In genomic region chr1:155442521-155443001, GRCm38 (mm10) we compare ENCODE assay signal across 9 mouse cellular contexts. TPM values are rescaled to one million over a fixed set of nuclear protein-coding genes. Genes with fewer than 3 reads are reported as not detected.
DNase-seq lines count a peak whose midpoint lies in the region; ATAC-seq and TF ChIP-seq lines count a peak whose summit lies in the region.
"Had no signal": no experiment of that assay in that cellular context is flagged by ENCODE, and none has a peak within 500 bp of the region (broad histone marks: within the 10 kb centered on the region; RNA-seq: fewer than 3 reads in every experiment).

No protein-coding gene starts in this region.

- ATAC-seq in neural tube, embryonic 13.5 days (ENCODE audit: low read depth): peak; percentile 47
- no peak for ATAC-seq in lung, postnatal 0 days

- 62% methylated on average over 13 of the region's 13 CpGs for WGBS in neural tube, embryonic 13.5 days
- 63% methylated on average over 13 of the region's 13 CpGs for WGBS in lung, postnatal 0 days
- 69% methylated on average over 13 of the region's 13 CpGs for WGBS in limb, embryonic 10.5 days

- peak overlapping the region; percentile 70 for H3K27ac ChIP-seq in neural tube, embryonic 13.5 days (replicated peaks)
- no peak overlapping the region for H3K27ac ChIP-seq in lung, postnatal 0 days (ENCODE audit: low read length)
- H3K27ac ChIP-seq in limb, embryonic 10.5 days: no peak overlapping the region
- H3K27ac ChIP-seq: liver, embryonic 13.5 days had no signal

- DNase-seq in cerebellum, postnatal 14 days: peak; percentile 20 to 28
- DNase-seq in cerebellum, adult 18-20 months: no peak
- peak; percentile 9 to 62 for DNase-seq in frontal cortex, adult 2 months (ENCODE audit: extremely low spot score in 1 of 2, low spot score in 1 of 2)
- DNase-seq in layer of hippocampus, postnatal 14 days (ENCODE audit: low spot score in 2 of 2): peak; percentile 32 to 45
- no peak for DNase-seq in lung, postnatal 0 days (ENCODE audit: low spot score)
- DNase-seq in limb, embryonic 10.5 days (ENCODE audit: low spot score): no peak
- DNase-seq in spleen, adult 12 weeks (ENCODE audit: low spot score): no peak
- DNase-seq: liver, embryonic 13.5 days had no signal

- TF ChIP-seq EP300 in lung, postnatal 0 days (IDR thresholded peaks at IDR 0.05): no peak

- H3K4me2 ChIP-seq in neural tube, embryonic 13.5 days: no peak overlapping the region
- H3K4me2 ChIP-seq in lung, postnatal 0 days (replicated peaks; ENCODE audit: low read depth, low read length): no peak overlapping the region
- H3K4me2 ChIP-seq: liver, embryonic 13.5 days had no signal

- H3K27me3 ChIP-seq in neural tube, embryonic 13.5 days: no peaks in the 10 kb centered on the region
- no peaks in the 10 kb centered on the region for H3K27me3 ChIP-seq in lung, postnatal 0 days (replicated peaks; ENCODE audit: insufficient read depth, low read length)
- H3K27me3 ChIP-seq in limb, embryonic 10.5 days (ENCODE audit: low read depth, poor library complexity, severe bottlenecking): no peaks in the 10 kb centered on the region
- H3K27me3 ChIP-seq: liver, embryonic 13.5 days had no signal

- H3K4me1 ChIP-seq in neural tube, embryonic 13.5 days (replicated peaks): peaks cover 11% of the 10 kb centered on the region; the same call in 1 of the 2 replicates
- no peaks in the 10 kb centered on the region for H3K4me1 ChIP-seq in lung, postnatal 0 days (ENCODE audit: insufficient read depth, low read depth, low read length)
- peaks cover 24% of the 10 kb centered on the region for H3K4me1 ChIP-seq in limb, embryonic 10.5 days
- H3K4me1 ChIP-seq: liver, embryonic 13.5 days had no signal

- peak overlapping the region; percentile 6; the same call in 1 of the 2 replicates for H3K9ac ChIP-seq in neural tube, embryonic 13.5 days
- no peak overlapping the region for H3K9ac ChIP-seq in lung, postnatal 0 days (replicated peaks; ENCODE audit: low read depth)
- H3K9ac ChIP-seq: liver, embryonic 13.5 days had no signal

- no peaks in the 10 kb centered on the region for H3K36me3 ChIP-seq in neural tube, embryonic 13.5 days
- H3K36me3 ChIP-seq in lung, postnatal 0 days (ENCODE audit: insufficient read depth, low read length): no peaks in the 10 kb centered on the region
- H3K36me3 ChIP-seq in limb, embryonic 10.5 days: no peaks in the 10 kb centered on the region
- H3K36me3 ChIP-seq: liver, embryonic 13.5 days had no signal

- H3K9me3 ChIP-seq in neural tube, embryonic 13.5 days: no peaks in the 10 kb centered on the region
- H3K9me3 ChIP-seq in lung, postnatal 0 days (ENCODE audit: low read length): no peaks in the 10 kb centered on the region
- H3K9me3 ChIP-seq in limb, embryonic 10.5 days (replicated peaks): no peaks in the 10 kb centered on the region
- H3K9me3 ChIP-seq: liver, embryonic 13.5 days had no signal

- no peak for TF ChIP-seq CTCF in lung, postnatal 0 days (IDR thresholded peaks at IDR 0.05)

- no peak overlapping the region for H3K4me3 ChIP-seq in neural tube, embryonic 13.5 days
- H3K4me3 ChIP-seq in lung, postnatal 0 days (ENCODE audit: low read depth, low read length): no peak overlapping the region
- H3K4me3 ChIP-seq in limb, embryonic 10.5 days: no peak overlapping the region
- H3K4me3 ChIP-seq: liver, embryonic 13.5 days had no signal

RNA-seq across cellular contexts. Expression of gene Xpr1, which starts 25.3 kb away (rescaled TPM):
- polyA plus RNA-seq in frontal cortex, adult 2 months (2012; rRNA removed): 42.5 and 43.4 TPM in 2 replicates
- total RNA-seq in layer of hippocampus, postnatal 14 days (2021): 10 to 100 TPM; 91.6 to 94.7 TPM
- polyA plus RNA-seq in neural tube, embryonic 13.5 days (2015; fragmentation: Nextera tagmentation; extraction: Ambion mirVana): 45.3 and 48.7 TPM in 2 replicates
- polyA plus RNA-seq in lung, postnatal 0 days (2015; fragmentation: Nextera tagmentation; extraction: Ambion mirVana): 5.8 and 7.8 TPM in 2 replicates
- 8.3 and 10.1 TPM in 2 replicates for polyA plus RNA-seq in limb, embryonic 10.5 days (2016; fragmentation: Nextera tagmentation; extraction: Ambion mirVana)

Comparison
In these comparisons a context has a peak if more than half of its experiments do, and no peak if none do; other contexts are left out.
1. DNase-seq: peak in cerebellum, postnatal 14 days (2 of 2), frontal cortex, adult 2 months (2 of 2) and layer of hippocampus, postnatal 14 days (2 of 2); none in cerebellum, adult 18-20 months (0 of 2), lung, postnatal 0 days (single experiment), limb, embryonic 10.5 days (single experiment) and spleen, adult 12 weeks (single experiment).